Mouse (Mus musculus): ENCODE measurements around the gene Eif2b3. TPM values are rescaled to one million over a fixed set of nuclear protein-coding genes. Genes with fewer than 3 reads are reported as not detected.

The Eif2b3 gene
- total and polyA plus RNA-seq, 2 experiments from 2014 or later: 20.7 to 57.5 TPM

GRCm38 (mm10) chr4:117126675-117127290 lies 107.6 kb downstream of the Eif2b3 start, which contains the start of gene Tctex1d4:
TSS of gene Tctex1d4 (plus strand) at chr4:117126794.
- Histone ChIP-seq H3K27me3 (ENCODE audit: insufficient read depth, low read length) (no peaks in the 10 kb centered on the region), H3K9me3 (ENCODE audit: low read length) (no peaks in the 10 kb centered on the region), H3K27ac (ENCODE audit: low read depth, low read length) (peak within 1 kb of the TSS; percentile 77), H3K9ac (replicated peaks; ENCODE audit: low read length, poor library complexity, severe bottlenecking) (peak within 1 kb of the TSS; percentile 54; the same call in 1 of the 2 replicates), H3K4me2 (ENCODE audit: low read depth, low read length, poor library complexity, severe bottlenecking) (no peak within 1 kb of the TSS), H3K36me3 (ENCODE audit: insufficient read depth, low read length) (peaks cover 31% of the 10 kb centered on the region), H3K4me3 (ENCODE audit: low read depth, low read length) (no peak within 1 kb of the TSS), H3K4me1 (ENCODE audit: insufficient read depth, low read length) (peaks cover 8% of the 10 kb centered on the region; the same call in 1 of the 2 replicates)
- ATAC-seq (ENCODE audit: low FRiP score) (no peak), DNase-seq (ENCODE audit: low spot score) (no peak)
- TF ChIP-seq CTCF (IDR thresholded peaks at IDR 0.05): no peak
- 87% methylated on average over 9 of the region's 9 CpGs for WGBS

GRCm38 (mm10) chr4:117127991-117128686 lies 108.9 kb downstream of the Eif2b3 start:
- TF ChIP-seq CTCF (IDR thresholded peaks at IDR 0.05): no peak
- no peak overlapping the region for H3K4me2 ChIP-seq (ENCODE audit: low read depth, low read length, poor library complexity, severe bottlenecking)
- H3K9me3 ChIP-seq (ENCODE audit: low read length): no peaks in the 10 kb centered on the region
- no peak overlapping the region for H3K27ac ChIP-seq (ENCODE audit: low read depth, low read length)
- no peak overlapping the region for H3K4me3 ChIP-seq (ENCODE audit: low read depth, low read length)
- H3K36me3 ChIP-seq (ENCODE audit: insufficient read depth, low read length): peaks cover 31% of the 10 kb centered on the region
- H3K4me1 ChIP-seq (ENCODE audit: insufficient read depth, low read length): peaks cover 14% of the 10 kb centered on the region; the same call in 1 of the 2 replicates
- H3K9ac ChIP-seq (replicated peaks; ENCODE audit: low read length, poor library complexity, severe bottlenecking): no peak overlapping the region
- DNase-seq (ENCODE audit: low spot score) (no peak), ATAC-seq (ENCODE audit: low FRiP score) (no peak)
- no peaks in the 10 kb centered on the region for H3K27me3 ChIP-seq (ENCODE audit: insufficient read depth, low read length)
- 92% methylated on average over 33 of the region's 33 CpGs for WGBS

GRCm38 (mm10) chr4:117130790-117131189 lies 111.6 kb downstream of the Eif2b3 start:
- H3K4me2 ChIP-seq (ENCODE audit: low read depth, low read length, poor library complexity, severe bottlenecking): no peak overlapping the region
- H3K27ac ChIP-seq (ENCODE audit: low read depth, low read length): no peak overlapping the region
- TF ChIP-seq CTCF (IDR thresholded peaks at IDR 0.05): no peak
- no peak overlapping the region for H3K9ac ChIP-seq (replicated peaks; ENCODE audit: low read length, poor library complexity, severe bottlenecking)
- peaks cover 7% of the 10 kb centered on the region; the same call in 1 of the 2 replicates for H3K4me1 ChIP-seq (ENCODE audit: insufficient read depth, low read length)
- no peak for ATAC-seq (ENCODE audit: low FRiP score)
- 54% methylated on average over 6 of the region's 6 CpGs for WGBS
- H3K4me3 ChIP-seq (ENCODE audit: low read depth, low read length): no peak overlapping the region
- H3K36me3 ChIP-seq (ENCODE audit: insufficient read depth, low read length): peaks cover 31% of the 10 kb centered on the region
- no peaks in the 10 kb centered on the region for H3K27me3 ChIP-seq (ENCODE audit: insufficient read depth, low read length)
- no peaks in the 10 kb centered on the region for H3K9me3 ChIP-seq (ENCODE audit: low read length)
- no peak for DNase-seq (ENCODE audit: low spot score)

- no peak overlapping the region for H3K4me3 ChIP-seq (ENCODE audit: low read depth, low read length)
- WGBS: 53% methylated on average over 6 of the region's 6 CpGs
- no peaks in the 10 kb centered on the region for H3K27me3 ChIP-seq (ENCODE audit: insufficient read depth, low read length)
- no peak overlapping the region for H3K27ac ChIP-seq (ENCODE audit: low read depth, low read length)
- no peak overlapping the region for H3K4me2 ChIP-seq (ENCODE audit: low read depth, low read length, poor library complexity, severe bottlenecking)
- ATAC-seq (ENCODE audit: low FRiP score) (no peak), DNase-seq (ENCODE audit: low spot score) (no peak)
- no peaks in the 10 kb centered on the region for H3K9me3 ChIP-seq (ENCODE audit: low read length)
- no peak overlapping the region for H3K9ac ChIP-seq (replicated peaks; ENCODE audit: low read length, poor library complexity, severe bottlenecking)
- peaks cover 31% of the 10 kb centered on the region for H3K36me3 ChIP-seq (ENCODE audit: insufficient read depth, low read length)
- peaks cover 7% of the 10 kb centered on the region; the same call in 1 of the 2 replicates for H3K4me1 ChIP-seq (ENCODE audit: insufficient read depth, low read length)
- no peak for TF ChIP-seq CTCF (IDR thresholded peaks at IDR 0.05)
These were observed 112.0 kb downstream of the Eif2b3 start for GRCm38 (mm10) chr4:117131198-117131597.

GRCm38 (mm10) chr4:117131890-117132793 lies 112.9 kb downstream of the Eif2b3 start:
- Histone ChIP-seq H3K9ac (replicated peaks; ENCODE audit: low read length, poor library complexity, severe bottlenecking) (peak overlapping the region; percentile 86), H3K9me3 (ENCODE audit: low read length) (no peaks in the 10 kb centered on the region), H3K27ac (ENCODE audit: low read depth, low read length) (peak overlapping the region; percentile 85), H3K4me2 (ENCODE audit: low read depth, low read length, poor library complexity, severe bottlenecking) (peak overlapping the region; percentile 55), H3K27me3 (ENCODE audit: insufficient read depth, low read length) (no peaks in the 10 kb centered on the region), H3K4me3 (ENCODE audit: low read depth, low read length) (peak overlapping the region; percentile 83), H3K36me3 (ENCODE audit: insufficient read depth, low read length) (peaks cover 31% of the 10 kb centered on the region), H3K4me1 (ENCODE audit: insufficient read depth, low read length) (peaks cover 7% of the 10 kb centered on the region; the same call in 1 of the 2 replicates)
- 17% methylated on average over 7 of the region's 7 CpGs for WGBS
- no peak for ATAC-seq (ENCODE audit: low FRiP score)
- DNase-seq (ENCODE audit: low spot score): peak; percentile 59
- no peak for TF ChIP-seq CTCF (IDR thresholded peaks at IDR 0.05)
